Mouse (Mus musculus) lung, adult 2 months (tissue): ENCODE data around the gene Baz2b.
A peak's percentile ranks its signal among the peaks of the same experiment; 100 is the strongest.

Experiments used
- CTCF ChIP-seq: fragments of 200-500 bp; IDR thresholded peaks from 2 replicates; pipeline ENCODE4 v1.5.1; 2011; ENCODE audit warnings: mild to moderate bottlenecking, low read length, control low read depth; ENCODE audit not compliant: insufficient read depth
- POLR2A ChIP-seq: fragments of 200-500 bp; IDR thresholded peaks from 2 replicates; pipeline ENCODE4 v1.6.1; 2011; ENCODE audit warnings: low read depth, mild to moderate bottlenecking, control low read depth, low read length, borderline replicate concordance; ENCODE audit errors: extremely low read depth

- TF ChIP-seq POLR2A (peak; percentile 72; the same call in 1 of the 2 replicates), CTCF (no peak)
Observed at GRCm38 (mm10) chr2:60125049-60126004, 84.3 kb downstream of the Baz2b start.
